ENCODE assay signal across 32 mouse cellular contexts in the genomic region with DNA sequence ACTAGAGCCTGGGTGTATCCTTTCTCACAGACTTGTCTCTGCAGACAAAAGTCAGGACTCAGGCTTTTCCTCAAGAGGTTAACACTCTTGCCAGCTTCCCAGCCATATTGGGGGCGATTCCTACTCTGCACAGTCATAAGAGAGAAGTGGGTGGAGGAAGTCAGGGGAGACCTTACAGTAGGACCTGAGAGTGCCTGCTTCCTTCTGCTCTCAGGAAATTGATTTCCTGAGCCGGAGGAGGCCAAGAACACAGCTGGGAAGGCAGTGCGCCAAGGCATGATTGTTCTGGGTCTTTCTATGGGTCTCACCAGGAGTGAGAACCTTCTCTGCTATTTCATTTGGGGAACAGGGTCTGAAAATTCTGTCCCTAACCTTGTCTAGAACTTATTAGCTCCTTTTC. TPM values are rescaled to one million over a fixed set of nuclear protein-coding genes. Genes with fewer than 3 reads are reported as not detected.
DNase-seq lines count a peak whose midpoint lies in the region; ATAC-seq lines count a peak whose summit lies in the region.
"Had no signal": no experiment of that assay in that cellular context is flagged by ENCODE, and none has a peak within 500 bp of the region (broad histone marks: within the 10 kb centered on the region; RNA-seq: fewer than 3 reads in every experiment).

No protein-coding gene starts in this region.

- H3K27me3 ChIP-seq in heart, embryonic 12.5 days (replicated peaks), result no peaks in the 10 kb centered on the region
- H3K27me3 ChIP-seq in heart, embryonic 11.5 days (ENCODE audit: control insufficient read depth, insufficient read depth, low read length), result no peaks in the 10 kb centered on the region
- no peaks in the 10 kb centered on the region for H3K27me3 ChIP-seq in kidney, embryonic 15.5 days
- no peaks in the 10 kb centered on the region for H3K27me3 ChIP-seq in forebrain, embryonic 13.5 days
- H3K27me3 ChIP-seq: embryonic facial prominence, embryonic 13.5 days; forebrain, embryonic 12.5 days; heart, embryonic 13.5 days had no signal

- 67% methylated on average over 3 of the region's 3 CpGs for WGBS in heart, embryonic 12.5 days
- WGBS in heart, embryonic 11.5 days (ENCODE audit: insufficient replicate concordance), result 61% methylated on average over 3 of the region's 3 CpGs
- 57% methylated on average over 3 of the region's 3 CpGs for WGBS in kidney, embryonic 15.5 days
- 88% methylated on average over 3 of the region's 3 CpGs for WGBS in forebrain, embryonic 13.5 days

- no peak overlapping the region for H3K9ac ChIP-seq in heart, embryonic 12.5 days
- H3K9ac ChIP-seq in heart, embryonic 11.5 days (ENCODE audit: low read depth, low read length), result no peak overlapping the region
- H3K9ac ChIP-seq in kidney, embryonic 15.5 days, result no peak overlapping the region
- no peak overlapping the region for H3K9ac ChIP-seq in forebrain, embryonic 13.5 days
- H3K9ac ChIP-seq: embryonic facial prominence, embryonic 13.5 days; forebrain, embryonic 12.5 days; heart, embryonic 13.5 days; hindbrain, embryonic 14.5 days had no signal

- no peak overlapping the region for H3K4me2 ChIP-seq in heart, embryonic 12.5 days
- H3K4me2 ChIP-seq in heart, embryonic 11.5 days, result no peak overlapping the region
- no peak overlapping the region for H3K4me2 ChIP-seq in kidney, embryonic 15.5 days
- no peak overlapping the region for H3K4me2 ChIP-seq in forebrain, embryonic 13.5 days
- H3K4me2 ChIP-seq: embryonic facial prominence, embryonic 13.5 days; forebrain, embryonic 12.5 days; heart, embryonic 13.5 days; hindbrain, embryonic 14.5 days had no signal

- peak; percentile 93 for DNase-seq in heart, adult 11 months
- DNase-seq in heart, adult 8-10 months (ENCODE audit: low spot score), result peak; percentile 8
- DNase-seq in kidney, postnatal 14 days, result peak; percentile 29
- peak; percentile 14 to 28 for DNase-seq in heart, postnatal 36 days
- DNase-seq: adrenal gland, adult 8-10 months; adrenal gland, postnatal 25 days; cerebellum, adult 11-12 months; cerebellum, adult 8-10 months; cerebellum, postnatal 10 days; cerebellum, postnatal 36 days; embryo, embryonic 11 days; gastrocnemius, postnatal 10 days; gastrocnemius, postnatal 36 days; kidney, adult 2 months had no signal

- no peak for ATAC-seq in heart, embryonic 12.5 days (ENCODE audit: insufficient number of reproducible peaks, low FRiP score)
- ATAC-seq in heart, embryonic 11.5 days (replicated peaks; ENCODE audit: insufficient number of reproducible peaks, low FRiP score, low TSS enrichment), result no peak
- ATAC-seq in kidney, embryonic 15.5 days (replicated peaks; ENCODE audit: low FRiP score), result no peak
- no peak for ATAC-seq in forebrain, embryonic 13.5 days
- ATAC-seq: activated CD4-positive, CD25-positive, alpha-beta regulatory T cell, adult 4 months; forebrain, embryonic 16.5 days; hindbrain, postnatal 0 days; inflammation-experienced regulatory T-cells, adult 6 months; intestine, embryonic 16.5 days had no signal

- H3K9me3 ChIP-seq in heart, embryonic 12.5 days (replicated peaks), result 0 out of 2 replicates have a peak, but pooled peaks cover 4% of the 10 kb centered on the region
- H3K9me3 ChIP-seq in heart, embryonic 11.5 days (replicated peaks; ENCODE audit: control insufficient read depth, low read length), result 0 out of 2 replicates have a peak, but pooled peaks cover 7% of the 10 kb centered on the region
- 0 out of 2 replicates have a peak, but pooled peaks cover 4% of the 10 kb centered on the region for H3K9me3 ChIP-seq in kidney, embryonic 15.5 days (replicated peaks)
- H3K9me3 ChIP-seq in forebrain, embryonic 13.5 days (replicated peaks), result no peaks in the 10 kb centered on the region
- H3K9me3 ChIP-seq: embryonic facial prominence, embryonic 10.5 days had no signal

- H3K36me3 ChIP-seq in heart, embryonic 12.5 days, result no peaks in the 10 kb centered on the region
- H3K36me3 ChIP-seq in heart, embryonic 11.5 days (ENCODE audit: control insufficient read depth, insufficient read depth, low read length), result no peaks in the 10 kb centered on the region
- H3K36me3 ChIP-seq in kidney, embryonic 15.5 days, result no peaks in the 10 kb centered on the region
- no peaks in the 10 kb centered on the region for H3K36me3 ChIP-seq in forebrain, embryonic 13.5 days (ENCODE audit: poor library complexity, severe bottlenecking)
- H3K36me3 ChIP-seq: embryonic facial prominence, embryonic 10.5 days; embryonic facial prominence, embryonic 13.5 days; forebrain, embryonic 12.5 days; heart, embryonic 13.5 days had no signal

- no peak overlapping the region for H3K4me3 ChIP-seq in heart, embryonic 12.5 days
- no peak overlapping the region for H3K4me3 ChIP-seq in heart, embryonic 11.5 days (ENCODE audit: low read depth, low read length)
- H3K4me3 ChIP-seq in kidney, embryonic 15.5 days (replicated peaks), result no peak overlapping the region
- no peak overlapping the region for H3K4me3 ChIP-seq in forebrain, embryonic 13.5 days
- H3K4me3 ChIP-seq: embryonic facial prominence, embryonic 10.5 days; embryonic facial prominence, embryonic 13.5 days; erythroblast, embryonic 14.5 days; forebrain, embryonic 12.5 days; heart, embryonic 13.5 days had no signal

- intact Hi-C loops in heart, postnatal 36 days (cut with DNase I), result no loop called here

- peaks cover 9% of the 10 kb centered on the region; the same call in 1 of the 2 replicates for H3K4me1 ChIP-seq in heart, embryonic 12.5 days (replicated peaks)
- no peaks in the 10 kb centered on the region for H3K4me1 ChIP-seq in heart, embryonic 11.5 days (ENCODE audit: control insufficient read depth, insufficient read depth, low read length)
- no peaks in the 10 kb centered on the region for H3K4me1 ChIP-seq in kidney, embryonic 15.5 days
- H3K4me1 ChIP-seq in forebrain, embryonic 13.5 days, result no peaks in the 10 kb centered on the region
- H3K4me1 ChIP-seq: embryonic facial prominence, embryonic 10.5 days; embryonic facial prominence, embryonic 13.5 days; forebrain, embryonic 12.5 days had no signal

- H3K27ac ChIP-seq in heart, embryonic 12.5 days (ENCODE audit: poor library complexity, severe bottlenecking), result no peak overlapping the region
- no peak overlapping the region for H3K27ac ChIP-seq in heart, embryonic 11.5 days (ENCODE audit: low read depth, low read length)
- no peak overlapping the region for H3K27ac ChIP-seq in kidney, embryonic 15.5 days
- no peak overlapping the region for H3K27ac ChIP-seq in forebrain, embryonic 13.5 days
- H3K27ac ChIP-seq: embryonic facial prominence, embryonic 10.5 days; embryonic facial prominence, embryonic 13.5 days; forebrain, embryonic 12.5 days; heart, embryonic 13.5 days; hindbrain, embryonic 14.5 days; hindbrain, postnatal 0 days had no signal

RNA-seq across cellular contexts. Expression of a gene that starts 48.5 kb away (rescaled TPM):
- polyA plus RNA-seq in heart, embryonic 12.5 days (2016; fragmentation: Nextera tagmentation; extraction: Ambion mirVana), result 0.05 TPM in 1 of 2 replicates, not detected in the other
- not detected for total RNA-seq in heart, adult 8-10 months (2022)
- not detected in 2 replicates for polyA plus RNA-seq in heart, embryonic 11.5 days (2014; fragmentation: Nextera tagmentation; extraction: Ambion mirVana)
- polyA plus RNA-seq in kidney, embryonic 15.5 days (2015; fragmentation: Nextera tagmentation; extraction: Ambion mirVana), result not detected in 2 replicates
- not detected for total RNA-seq in heart, postnatal 36 days (2021)
- polyA plus RNA-seq in forebrain, embryonic 13.5 days (2015; fragmentation: Nextera tagmentation; extraction: Ambion mirVana), result not detected in 2 replicates
- total RNA-seq: adrenal gland, postnatal 25 days; gastrocnemius, adult 18-20 months; gastrocnemius, postnatal 10 days; gastrocnemius, postnatal 36 days had no signal
- polyA plus RNA-seq: activated CD4-positive, CD25-positive, alpha-beta regulatory T cell, adult 4 months; embryonic facial prominence, embryonic 10.5 days; embryonic facial prominence, embryonic 13.5 days; erythroblast, embryonic 14.5 days; forebrain, embryonic 12.5 days; heart, embryonic 16.5 days; hindbrain, embryonic 11.5 days; inflammation-experienced regulatory T-cells, adult 6 months; intestine, embryonic 16.5 days; kidney, adult 2 months had no signal

Comparison
In these comparisons a context has a peak if more than half of its experiments do, and no peak if none do; other contexts are left out.
1. DNase-seq: peak in every context shown above with its lines; median percentile 93 in heart, adult 11 months; 29 in kidney, postnatal 14 days; 21 in heart, postnatal 36 days; 8 in heart, adult 8-10 months.